Mouse (Mus musculus): Measurements from ENCODE around the gene Tmem201.
A peak's percentile ranks its signal among the peaks of the same experiment; 100 is the strongest.
"Not testable (repeated sequence)": the region's sequence is repeated elsewhere in the genome, so short reads cannot be mapped to it uniquely, and the experiment has no call there.

Tmem201 gene

GRCm38 (mm10) chr4:149737383-149738324, at the start of gene Tmem201:
Tmem201 (minus strand) TSS chr4:149738044.
- peak; percentile 88 to 98 for DNase-seq

- DNase-seq: no peak
Observed at GRCm38 (mm10) chr4:149784901-149785300, 47.1 kb upstream of the Tmem201 start.

- DNase-seq: no peak
Observed at GRCm38 (mm10) chr4:149784371-149784770, 46.5 kb upstream of the Tmem201 start.

GRCm38 (mm10) chr4:149782975-149783374, 45.1 kb upstream of the Tmem201 start:
- DNase-seq: no peak

GRCm38 (mm10) chr4:149780565-149781356, 42.9 kb upstream of the Tmem201 start:
- DNase-seq: no peak

- DNase-seq: no peak
Observed at GRCm38 (mm10) chr4:149779966-149780365, 42.1 kb upstream of the Tmem201 start.

DNA sequence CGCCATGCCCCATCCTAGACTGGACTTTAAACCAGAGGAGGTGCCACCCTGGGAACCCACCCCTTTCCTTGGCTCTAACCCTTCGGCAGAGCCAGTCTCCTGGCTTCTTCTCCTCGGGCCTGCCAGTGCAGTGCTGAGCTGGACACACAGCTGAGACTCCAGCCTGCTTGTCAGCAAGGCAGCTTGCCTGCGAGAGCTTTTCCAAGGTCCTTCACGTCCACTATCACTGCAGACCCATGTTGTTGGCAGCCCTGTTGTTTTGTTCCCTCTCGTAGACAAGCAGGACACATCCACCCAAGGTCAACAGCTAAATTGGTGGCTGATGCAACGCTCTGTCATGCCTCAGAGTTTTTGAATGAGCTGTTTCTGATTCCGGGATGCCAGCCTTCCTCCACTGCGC, 39.3 kb upstream of the Tmem201 start:
- no peak for DNase-seq

DNA sequence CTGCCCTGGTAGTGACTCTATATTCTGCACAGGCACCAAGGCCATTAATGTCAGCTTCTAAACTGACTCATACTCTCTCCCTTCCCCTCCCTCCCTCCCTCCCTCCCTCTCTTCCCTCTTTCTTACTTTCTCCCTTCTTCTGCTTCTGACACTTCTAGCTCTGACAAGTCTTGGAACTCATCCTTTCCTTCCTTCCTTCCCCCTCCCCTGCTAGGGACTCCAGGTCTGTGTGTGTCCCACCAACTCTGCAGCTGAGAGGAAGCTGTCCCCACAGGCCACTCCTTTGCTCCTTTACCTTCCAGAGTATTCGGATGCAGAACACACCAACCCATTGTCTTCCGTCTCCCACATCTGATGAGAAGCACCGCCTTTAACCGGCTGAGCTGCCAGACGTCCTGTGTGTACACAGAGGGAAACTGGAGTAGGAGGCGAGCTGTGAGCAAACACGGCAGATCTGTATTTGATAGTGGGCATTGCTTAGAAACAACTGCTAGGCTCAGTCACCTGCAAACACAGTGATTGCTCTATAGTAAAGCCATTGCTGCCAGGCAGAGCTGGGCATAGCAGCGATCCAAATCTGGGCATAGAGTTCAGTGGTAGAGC, 38.0 kb upstream of the Tmem201 start:
- DNase-seq: no peak

DNA sequence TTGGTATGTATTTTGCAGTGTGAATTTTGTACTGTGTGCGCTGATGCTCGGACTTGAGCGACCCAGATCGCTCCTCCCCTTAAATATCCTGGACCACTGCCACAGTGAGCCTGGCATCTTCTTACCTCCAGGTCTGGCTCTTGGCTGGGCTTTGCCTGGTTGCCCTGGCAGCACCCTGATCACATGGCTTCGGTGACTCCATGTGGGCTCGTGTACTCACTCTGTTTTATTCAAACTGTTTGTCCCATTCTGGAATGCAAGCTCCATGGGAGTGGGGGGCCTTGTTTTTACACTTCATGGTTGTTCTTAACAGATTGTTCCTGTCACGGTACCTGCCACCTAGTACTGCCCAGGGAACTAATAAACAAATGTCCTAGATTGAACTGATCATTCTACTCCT, 37.5 kb upstream of the Tmem201 start:
- no peak for DNase-seq

- peak; percentile 92 to 96 for DNase-seq
Observed at GRCm38 (mm10) chr4:149774094-149774470, 36.2 kb upstream of the Tmem201 start, which contains the start of gene Slc25a33. Slc25a33 (minus strand) TSS chr4:149774277.

DNA sequence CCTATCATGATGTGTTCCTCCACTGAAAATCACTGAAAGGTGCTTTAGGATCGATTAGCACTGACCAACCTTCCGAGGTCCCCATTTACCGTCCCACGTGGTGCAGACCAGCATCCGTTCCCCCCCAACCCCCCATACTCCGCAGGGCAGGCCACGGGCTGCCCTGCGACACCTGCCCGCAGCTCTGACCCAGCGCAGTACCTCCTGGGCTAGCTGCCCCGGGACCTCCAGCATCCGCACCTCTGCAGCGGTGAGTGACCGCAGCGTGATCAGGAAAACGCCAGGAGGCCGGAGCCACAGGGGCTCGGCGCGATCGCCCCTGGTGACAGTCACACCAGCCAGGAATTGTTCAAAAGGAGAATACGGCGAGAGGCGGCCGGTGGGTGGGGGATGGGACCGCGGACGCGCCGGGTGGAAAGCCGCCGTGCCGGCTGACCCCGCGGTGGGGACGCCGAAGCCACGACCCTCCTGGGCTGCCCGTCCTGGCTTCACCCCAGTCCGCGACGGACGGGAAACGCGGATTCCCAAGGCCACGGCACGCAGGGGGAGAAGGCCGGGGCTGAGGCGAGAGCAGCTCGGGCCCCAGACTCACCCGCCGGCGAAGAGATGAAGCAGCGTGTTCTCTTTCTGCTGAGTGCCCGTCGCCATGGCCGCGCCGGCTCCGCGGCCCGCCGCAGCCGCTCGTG, 35.7 kb upstream of the Tmem201 start:
- no peak for DNase-seq

DNA sequence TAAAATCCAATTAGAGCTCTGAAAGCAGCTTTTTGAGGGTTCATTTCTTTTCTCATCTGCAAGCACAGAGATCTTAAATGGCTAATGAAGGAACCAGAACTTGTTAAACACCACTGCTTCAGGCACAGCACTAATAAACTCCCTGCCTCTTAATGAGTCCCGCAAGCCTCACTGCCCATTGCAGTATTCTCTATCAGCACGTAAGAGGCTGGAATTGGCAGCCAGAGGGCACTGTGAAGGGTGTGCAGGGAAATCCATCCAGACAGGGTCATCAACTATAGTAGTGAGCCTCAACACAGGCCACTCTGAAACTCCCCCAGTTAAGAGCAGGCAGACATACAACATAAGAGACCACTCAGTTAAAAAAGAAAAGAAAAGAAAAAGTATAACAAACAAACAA, 34.5 kb upstream of the Tmem201 start:
- no peak for DNase-seq

GRCm38 (mm10) chr4:149765201-149765600, 27.4 kb upstream of the Tmem201 start:
- DNase-seq: no peak

DNA sequence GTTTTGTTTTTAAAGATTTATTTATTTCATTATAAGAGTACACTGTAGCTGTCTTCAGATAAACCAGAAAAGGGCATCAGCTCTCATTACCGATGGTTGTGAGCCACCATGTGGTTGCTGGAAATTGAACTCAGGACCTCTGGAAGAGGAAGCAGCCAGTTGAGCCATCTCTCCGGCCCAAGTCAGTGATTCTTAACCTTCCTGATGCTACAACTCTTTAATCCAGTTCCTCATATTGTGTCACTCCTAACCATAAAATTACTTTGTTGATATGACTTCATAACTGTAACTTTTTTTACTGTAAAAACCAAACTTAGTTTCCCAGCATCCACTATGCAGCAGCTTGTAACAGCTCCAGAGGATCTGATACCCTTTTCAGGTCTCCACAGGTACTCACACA, 25.5 kb upstream of the Tmem201 start:
- no peak for DNase-seq

GRCm38 (mm10) chr4:149759517-149759916, 21.7 kb upstream of the Tmem201 start:
- no peak for DNase-seq

GRCm38 (mm10) chr4:149758423-149758822, 20.6 kb upstream of the Tmem201 start:
- DNase-seq: no peak

DNA sequence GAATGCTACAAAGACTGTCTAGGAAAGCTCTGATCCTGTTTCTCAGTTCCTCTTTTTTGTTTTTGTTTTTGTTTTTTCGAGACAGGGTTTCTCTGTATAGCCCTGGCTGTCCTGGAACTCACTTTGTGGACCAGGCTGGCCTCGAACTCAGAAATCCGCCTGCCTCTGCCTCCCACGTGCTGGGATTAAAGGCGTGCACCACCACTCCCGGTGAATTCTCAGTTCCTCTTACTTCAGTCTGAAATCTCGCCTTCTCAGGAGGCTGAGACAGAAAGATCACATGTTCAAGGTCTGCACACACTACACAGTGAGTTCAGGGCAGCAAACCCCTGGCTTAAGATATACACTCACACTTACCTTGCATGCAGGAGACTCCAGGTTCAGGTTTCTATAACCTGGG, 18.7 kb upstream of the Tmem201 start:
- not testable (repeated sequence) for DNase-seq

DNA sequence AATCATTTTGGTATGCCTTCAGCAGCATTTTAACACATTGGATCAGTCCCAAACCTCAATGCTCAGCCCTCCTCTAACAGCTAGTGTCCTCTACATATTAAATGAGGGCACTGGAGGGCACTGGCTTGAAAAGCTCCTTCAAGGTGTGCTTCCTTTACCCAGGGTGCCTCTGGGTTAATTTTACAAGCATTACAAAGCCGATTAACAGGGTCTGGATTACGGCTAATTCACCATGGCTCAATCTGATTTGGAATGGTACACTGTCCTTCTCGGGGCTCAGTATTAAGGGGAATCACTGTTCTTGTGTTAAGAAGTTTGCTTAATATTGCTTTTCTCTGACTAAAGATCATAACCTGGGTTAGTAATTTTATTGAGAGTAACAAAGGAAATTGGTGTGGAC, 15.0 kb upstream of the Tmem201 start:
- no peak for DNase-seq

DNA sequence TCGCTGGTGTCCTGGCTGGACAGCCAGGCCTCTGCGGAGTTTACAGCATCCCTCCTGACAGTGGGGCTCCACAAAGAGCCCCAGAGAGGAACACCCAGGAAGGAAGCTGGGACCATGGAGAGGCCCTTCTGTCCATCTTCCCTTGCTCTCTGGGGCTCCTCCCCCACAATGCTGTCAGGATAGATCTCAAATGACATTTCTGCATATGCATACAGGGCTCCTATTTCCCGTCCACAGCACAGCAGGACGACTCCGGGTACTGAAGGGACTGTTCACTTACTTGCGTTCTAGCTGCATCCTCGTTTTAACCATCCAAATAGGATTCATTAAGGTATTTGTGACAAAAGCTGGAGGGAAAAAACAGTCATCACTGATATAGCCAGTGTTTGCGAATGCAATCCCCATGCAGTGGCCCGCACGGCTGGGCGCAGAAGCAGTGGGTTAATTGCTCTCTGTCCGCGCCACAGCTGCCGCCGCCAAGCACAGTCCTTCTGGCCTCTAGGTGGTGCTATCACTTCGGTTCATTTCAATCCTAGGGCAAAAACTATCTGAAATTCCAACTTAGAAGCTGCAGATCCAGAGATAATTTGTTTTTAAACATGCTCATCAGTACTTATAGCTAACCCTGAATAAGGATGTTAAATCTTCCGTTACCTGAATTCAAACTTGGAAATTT, 14.4 kb upstream of the Tmem201 start:
- DNase-seq: peak in 1 of 2 experiments; percentile 47

- DNase-seq: no peak
Observed at GRCm38 (mm10) chr4:149750671-149751070, 12.8 kb upstream of the Tmem201 start.

DNA sequence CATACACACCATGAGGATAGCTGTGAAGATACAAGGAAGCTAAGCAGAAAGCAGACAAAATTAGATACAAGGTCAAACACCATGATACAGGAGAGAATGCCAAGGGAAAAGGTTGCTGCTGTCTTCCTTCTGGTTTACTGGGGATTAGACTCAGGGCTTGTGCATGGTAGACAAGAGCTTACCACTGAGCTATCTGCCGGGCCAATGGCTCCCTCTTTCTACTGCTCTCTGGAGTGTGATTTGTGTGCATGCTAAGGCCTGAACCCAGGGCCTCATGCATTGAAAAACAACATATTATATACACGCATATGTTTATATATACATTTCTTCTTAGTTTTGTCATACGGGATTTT, 11.8 kb upstream of the Tmem201 start:
- not testable (repeated sequence) for DNase-seq

DNA sequence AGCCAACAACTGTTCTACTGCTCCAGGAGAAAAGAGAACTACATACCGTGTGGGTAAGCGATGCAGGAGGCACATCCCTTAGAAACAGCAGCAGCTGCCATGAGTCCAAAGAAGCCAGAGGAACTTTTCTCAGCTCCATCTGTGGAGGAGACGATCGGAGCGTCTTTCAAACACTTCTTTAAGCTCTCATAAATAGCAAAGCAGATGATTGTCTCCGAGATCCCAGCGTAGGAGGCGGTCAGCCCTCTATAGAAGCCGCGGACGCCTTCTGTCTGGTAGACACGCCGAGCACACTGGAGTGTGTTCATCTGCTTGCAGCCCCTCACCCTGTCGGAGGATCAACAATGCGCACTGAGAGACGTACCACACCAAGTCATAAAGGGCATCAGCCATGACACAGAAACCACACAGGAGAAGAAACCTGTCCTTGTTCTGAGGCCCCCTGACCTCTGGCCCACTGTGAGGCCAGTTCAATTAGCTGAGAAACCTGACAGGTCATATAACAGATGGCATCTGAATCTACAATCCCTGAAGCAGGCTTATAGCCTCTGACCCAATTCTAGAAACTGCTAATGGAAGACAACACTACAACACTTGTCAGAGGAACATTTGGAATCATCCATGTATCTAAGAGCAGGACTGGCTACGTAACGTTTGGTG, 11.3 kb upstream of the Tmem201 start:
- no peak for DNase-seq

Data from spleen, adult 18-20 months (tissue).